Mouse (Mus musculus): Measurements from ENCODE around the gene Lcn3. TPM values are rescaled to one million over a fixed set of nuclear protein-coding genes. Genes with fewer than 3 reads are reported as not detected.
"Not testable (repeated sequence)": the region's sequence is repeated elsewhere in the genome, so short reads cannot be mapped to it uniquely, and the experiment has no call there.

Lcn3 gene
- total RNA-seq, 2 experiments from 2014 or later: not detected

DNA sequence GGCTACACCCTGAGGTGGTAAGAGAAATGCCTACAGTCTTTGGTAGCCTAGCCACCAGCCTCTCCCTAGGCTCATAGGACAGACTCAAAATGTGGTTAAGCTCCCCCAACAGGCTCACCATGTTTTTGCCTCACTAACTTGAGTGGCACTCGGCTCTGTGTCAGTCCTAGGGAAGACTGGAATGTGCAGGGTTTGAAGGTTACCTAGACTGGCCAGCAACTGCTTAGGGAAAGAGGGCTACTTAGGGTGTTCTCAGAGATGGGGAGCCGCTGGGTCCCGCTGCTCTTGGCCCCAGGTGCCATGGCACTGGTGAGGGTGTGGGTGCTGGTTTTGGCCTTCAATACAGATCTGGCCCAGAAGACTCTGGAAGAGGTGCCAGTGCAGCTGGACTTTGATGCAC, 16.6 kb downstream of the Lcn3 start, which contains the start of gene Gm13539:
Gene Gm13539, plus strand, starts transcription at position 301 of the 400 bp plus-strand sequence.
- intact Hi-C loops (cut with DNase I): no loop called here

DNA sequence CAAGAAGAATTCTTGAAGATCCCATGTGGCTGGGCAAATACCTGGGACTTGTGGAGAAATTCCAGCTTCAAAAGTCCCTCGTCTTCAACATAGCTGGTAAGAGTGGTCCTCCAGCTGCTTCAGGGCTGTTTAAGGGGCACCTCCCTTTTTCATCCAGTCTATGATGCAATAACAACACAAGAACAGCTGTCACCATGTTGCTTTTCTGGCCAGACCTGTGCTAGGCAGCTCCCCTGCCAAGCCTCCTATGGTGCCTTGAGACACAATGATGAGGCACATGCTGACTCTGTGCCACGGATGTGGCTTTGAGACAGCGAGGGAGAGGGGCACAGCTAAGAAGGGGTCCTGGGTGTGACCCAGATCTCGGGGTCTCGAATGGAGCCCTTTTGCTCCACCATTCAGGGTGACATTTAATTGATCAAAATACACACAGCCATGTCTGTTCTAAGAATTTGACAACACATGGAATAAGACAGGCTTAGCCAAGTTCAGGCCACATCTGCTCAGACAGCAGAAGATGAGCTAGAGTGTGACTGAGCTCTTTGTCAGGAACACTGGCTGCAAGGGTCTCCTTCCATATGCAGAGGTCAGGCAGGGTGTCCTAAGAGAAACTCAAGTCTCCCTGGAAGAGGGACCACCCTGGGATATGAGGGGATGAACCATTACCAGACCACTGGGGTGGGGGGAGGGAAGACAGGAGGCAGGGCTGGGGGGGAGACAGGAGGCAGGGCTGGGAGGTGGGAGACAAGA, 20.4 kb downstream of the Lcn3 start:
- Histone ChIP-seq H3K4me3 (no peak overlapping the region), H3K27ac (no peak overlapping the region)
- no peak for DNase-seq
- no peak for TF ChIP-seq CTCF (IDR thresholded peaks at IDR 0.05)
- intact Hi-C loops (cut with DNase I): no loop called here

More for the DNA sequence above, 16.6 kb downstream of the Lcn3 start, which contains the start of gene Gm13539:
- no peak for TF ChIP-seq CTCF (IDR thresholded peaks at IDR 0.05)
- H3K27ac ChIP-seq: no peak within 1 kb of the TSS
- DNase-seq: no peak
- H3K4me3 ChIP-seq: no peak within 1 kb of the TSS

DNA sequence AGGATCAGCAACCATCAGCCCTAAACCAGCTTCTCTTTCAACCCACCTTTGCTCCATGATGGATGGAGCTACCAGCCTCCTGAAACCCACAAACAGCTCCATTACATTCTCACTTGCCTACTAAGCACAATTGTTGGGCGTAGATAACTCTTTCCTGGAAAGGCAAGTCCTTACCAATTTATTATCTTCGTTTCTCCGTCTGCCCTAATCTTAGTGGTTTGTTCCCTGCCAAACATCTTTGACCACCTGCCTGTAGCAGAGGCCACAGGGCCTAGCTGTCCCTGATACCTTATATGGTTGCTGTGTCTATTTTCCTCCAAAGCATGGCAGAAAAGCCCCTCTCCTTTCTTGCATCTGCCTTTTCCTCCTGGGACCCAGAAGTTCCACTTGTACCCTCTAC, 23.7 kb downstream of the Lcn3 start:
- intact Hi-C loops (cut with DNase I): no loop called here
- Histone ChIP-seq H3K4me3 (no peak overlapping the region), H3K27ac (no peak overlapping the region)
- no peak for DNase-seq
- TF ChIP-seq CTCF (IDR thresholded peaks at IDR 0.05): no peak

DNA sequence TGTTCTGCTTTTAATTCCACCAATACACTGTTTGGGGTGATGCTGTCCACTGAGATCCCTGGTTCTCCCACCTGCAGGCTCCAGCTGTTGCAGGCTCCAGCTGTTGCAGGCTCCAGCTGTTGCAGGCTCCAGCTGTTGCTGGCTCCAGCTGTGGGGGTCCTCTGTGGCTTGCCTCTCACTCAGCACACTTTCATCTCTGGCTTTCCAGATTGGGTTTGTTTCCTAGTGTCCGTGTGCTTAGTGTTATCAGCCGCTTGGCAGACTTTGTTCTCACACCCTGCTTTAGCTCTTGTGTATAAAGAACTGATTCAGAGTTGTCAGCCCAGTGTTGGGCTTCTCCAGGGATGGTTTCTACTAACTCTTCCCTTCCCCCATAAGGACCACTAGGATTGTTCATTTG, 32.3 kb downstream of the Lcn3 start:
- DNase-seq: no peak
- intact Hi-C loops (cut with DNase I): no loop called here

DNA sequence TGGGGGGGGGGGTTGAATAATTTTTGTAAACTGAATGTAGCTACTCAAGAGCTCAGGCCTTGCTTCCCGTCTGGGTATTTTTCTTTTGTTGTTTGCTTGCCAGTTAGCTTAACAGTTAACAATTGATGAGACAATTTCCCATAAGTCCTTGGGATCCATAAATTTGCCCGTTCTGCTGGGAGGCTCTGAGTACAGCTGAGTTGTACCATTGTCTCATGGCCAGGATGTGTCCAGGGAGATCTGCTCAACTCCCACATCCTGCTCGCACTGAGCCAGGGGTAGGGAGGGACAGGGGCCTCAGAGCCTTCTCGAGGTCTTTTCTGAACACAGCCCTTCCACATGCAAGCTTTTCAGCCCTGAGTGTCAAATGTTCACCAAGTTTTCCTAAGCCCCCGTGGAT, 32.7 kb downstream of the Lcn3 start:
- Histone ChIP-seq H3K27ac (no peak overlapping the region), H3K4me3 (no peak overlapping the region)
- intact Hi-C loops (cut with DNase I): no loop called here
- no peak for TF ChIP-seq CTCF (IDR thresholded peaks at IDR 0.05)
- DNase-seq: no peak

More for the DNA sequence above, 32.3 kb downstream of the Lcn3 start:
- no peak overlapping the region for H3K27ac ChIP-seq
- H3K4me3 ChIP-seq: no peak overlapping the region
- TF ChIP-seq CTCF (IDR thresholded peaks at IDR 0.05): no peak

DNA sequence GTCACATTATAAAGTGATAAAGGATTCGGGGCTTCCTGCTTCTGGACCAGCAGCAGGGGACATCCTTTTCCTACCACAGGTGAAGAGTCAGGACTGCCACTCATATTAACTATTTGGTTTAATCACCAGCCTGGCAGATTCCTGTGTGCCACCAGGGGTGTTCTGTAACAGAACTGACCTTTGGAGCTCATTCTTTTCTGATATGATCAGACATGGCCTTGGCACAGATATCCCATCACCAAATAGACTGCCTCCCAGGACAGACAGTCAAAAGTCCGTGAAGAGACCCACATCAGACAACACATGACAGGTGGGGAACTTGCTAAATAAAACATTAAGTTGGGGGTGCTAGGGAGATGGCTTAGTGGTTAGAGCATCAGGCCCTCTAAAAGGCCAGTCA, 46.3 kb downstream of the Lcn3 start:
- Histone ChIP-seq H3K27ac (no peak overlapping the region), H3K4me3 (no peak overlapping the region)
- intact Hi-C loops (cut with DNase I): no loop called here
- no peak for TF ChIP-seq CTCF (IDR thresholded peaks at IDR 0.05)
- no peak for DNase-seq

DNA sequence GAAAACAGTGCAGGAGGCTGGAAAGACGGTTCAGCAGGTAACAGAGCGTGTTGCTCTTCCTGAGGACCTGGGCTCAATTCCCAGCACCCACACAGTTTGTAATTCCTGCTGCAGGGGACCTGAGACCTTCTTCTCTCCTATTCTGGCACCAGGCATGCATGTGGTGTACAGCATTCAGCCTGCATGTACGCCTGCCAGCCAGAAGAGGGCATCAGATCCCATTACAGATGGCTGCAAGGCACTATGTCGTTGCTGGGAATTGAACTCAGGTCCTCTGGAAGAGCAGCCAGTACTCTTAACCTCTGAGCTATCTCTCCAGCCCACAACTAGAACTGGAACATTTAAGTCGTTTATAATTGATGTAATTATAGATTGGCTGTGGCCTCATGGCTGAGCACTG, 48.0 kb downstream of the Lcn3 start:
- DNase-seq: no peak
- Histone ChIP-seq H3K4me3 (no peak overlapping the region), H3K27ac (no peak overlapping the region)
- intact Hi-C loops (cut with DNase I): no loop called here
- TF ChIP-seq CTCF (IDR thresholded peaks at IDR 0.05): no peak

DNA sequence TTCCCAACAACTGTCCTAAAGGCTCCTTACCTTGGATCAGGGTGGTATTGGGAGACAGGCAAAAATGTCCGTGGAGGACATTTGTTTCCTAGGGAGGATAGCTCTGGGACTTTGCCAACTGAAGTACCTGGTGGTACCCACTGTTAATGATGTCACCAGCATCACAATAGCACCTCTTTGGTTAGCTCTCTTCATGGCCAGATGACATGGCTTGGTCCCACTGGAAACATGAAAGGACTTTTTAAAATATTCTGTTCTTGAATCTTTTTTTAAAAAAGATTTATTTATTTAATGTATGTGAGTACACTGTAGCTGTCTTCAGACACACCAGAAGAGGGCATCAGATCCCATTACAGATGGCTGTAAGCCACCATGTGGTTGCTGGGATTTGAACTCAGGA, 50.4 kb downstream of the Lcn3 start, which contains the start of gene Glt6d1:
Gene Glt6d1, minus strand, starts transcription at position 101 of the 400 bp plus-strand sequence.
- DNase-seq; H3K27ac ChIP-seq; H3K4me3 ChIP-seq; intact Hi-C loops (cut with DNase I): not testable (repeated sequence)

Other genes with a start within 250 kb of the Lcn3 start
- 10 to 100 TPM; 12.4 to 13.1 TPM for gene Traf2, start 218.6 kb upstream of the Lcn3 start, total RNA-seq (2021)
- 100 to 1,000 TPM; 152 to 179 TPM for gene Edf1, start 207.7 kb upstream of the Lcn3 start, total RNA-seq (2021)
- gene Mamdc4, start 190.7 kb upstream of the Lcn3 start, total RNA-seq (2021): 1 to 10 TPM; 1.6 to 4.0 TPM
- 10 to 100 TPM; 52.7 to 64.7 TPM for gene Phpt1, start 190.3 kb upstream of the Lcn3 start, total RNA-seq (2021)
- not detected for gene Ajm1, start 183.8 kb upstream of the Lcn3 start, total RNA-seq (2021)
- 10 to 100 TPM; 85.6 to 95.2 TPM for gene Rabl6, start 157.0 kb upstream of the Lcn3 start, total RNA-seq (2021)
- not detected for gene Ccdc183, start 147.9 kb upstream of the Lcn3 start, total RNA-seq (2021)
- gene Tmem141, start 143.6 kb upstream of the Lcn3 start, total RNA-seq (2021): 10 to 100 TPM; 14.9 to 15.1 TPM
- gene Fcna, start 137.5 kb upstream of the Lcn3 start, total RNA-seq (2021): 1 to 10 TPM; 1.8 to 5.3 TPM
- 1 to 10 TPM; 3.3 to 5.1 TPM for gene Lcn8, start 112.4 kb upstream of the Lcn3 start, total RNA-seq (2021)
- not detected for gene Lcn5, start 107.6 kb upstream of the Lcn3 start, total RNA-seq (2021)
- gene Lcn6, start 88.8 kb upstream of the Lcn3 start, total RNA-seq (2021): not detected
- gene Lcn10, start 82.8 kb upstream of the Lcn3 start, total RNA-seq (2021): not detected
- gene Obp2a, start 65.5 kb upstream of the Lcn3 start, total RNA-seq (2021): not detected
- gene Bmyc, start 58.8 kb upstream of the Lcn3 start, total RNA-seq (2021): 10 to 100 TPM; 11.4 to 13.1 TPM
- gene Obp2b, start 28.6 kb upstream of the Lcn3 start, total RNA-seq (2021): not detected
- gene Lcn11, start 11.4 kb downstream of the Lcn3 start, total RNA-seq (2021): not detected
- gene Gm13539, start 16.7 kb downstream of the Lcn3 start, total RNA-seq (2021): not detected
- gene Glt6d1, start 50.3 kb downstream of the Lcn3 start, total RNA-seq (2021): not detected
- gene Lcn9, start 57.6 kb downstream of the Lcn3 start, total RNA-seq (2021): not detected
- gene Sohlh1, start 81.7 kb downstream of the Lcn3 start, total RNA-seq (2021): not detected
- under 1 TPM in 1 of 2 experiments, not detected in 1; 0.05 TPM for gene Kcnt1, start 98.2 kb downstream of the Lcn3 start, total RNA-seq (2021)
- 10 to 100 TPM; 43.7 to 55.7 TPM for gene Camsap1, start 217.7 kb downstream of the Lcn3 start, total RNA-seq (2021)

All from gastrocnemius, adult 2 months (tissue).